Mouse (Mus musculus) kidney, postnatal 25 days (tissue): ENCODE data around the gene Armc9.

Experiments
- DNase-seq, 2 experiments: peaks; one replicate each; pipeline ENCODE4 v3.0.0; 2021; ENCODE audit warnings: mixed read lengths in 2 of 2

Gene Armc9

GRCm38 (mm10) chr1:86229184-86229829 lies 74.7 kb downstream of the Armc9 start:
- DNase-seq = no peak

GRCm38 (mm10) chr1:86232631-86233030 lies 78.1 kb downstream of the Armc9 start:
- no peak for DNase-seq

GRCm38 (mm10) chr1:86233808-86234207 lies 79.2 kb downstream of the Armc9 start:
- no peak for DNase-seq

GRCm38 (mm10) chr1:86235118-86235517 lies 80.5 kb downstream of the Armc9 start:
- DNase-seq = no peak

GRCm38 (mm10) chr1:86236442-86236841 lies 81.9 kb downstream of the Armc9 start:
- DNase-seq = no peak

GRCm38 (mm10) chr1:86239010-86239409 lies 84.4 kb downstream of the Armc9 start:
- DNase-seq = no peak

- DNase-seq = no peak
These were observed 85.3 kb downstream of the Armc9 start for GRCm38 (mm10) chr1:86239871-86240270.

- DNase-seq = no peak
These were observed 86.4 kb downstream of the Armc9 start for GRCm38 (mm10) chr1:86240959-86241358.

GRCm38 (mm10) chr1:86243490-86243889 lies 88.9 kb downstream of the Armc9 start:
- DNase-seq = no peak

GRCm38 (mm10) chr1:86245301-86246085 lies 90.9 kb downstream of the Armc9 start:
- DNase-seq = no peak

- DNase-seq = no peak
These were observed 98.8 kb downstream of the Armc9 start for GRCm38 (mm10) chr1:86253410-86253809.

GRCm38 (mm10) chr1:86256311-86256710 lies 101.7 kb downstream of the Armc9 start:
- DNase-seq = no peak

GRCm38 (mm10) chr1:86257228-86257627 lies 102.6 kb downstream of the Armc9 start:
- no peak for DNase-seq

- no peak for DNase-seq
These were observed 103.7 kb downstream of the Armc9 start for GRCm38 (mm10) chr1:86258171-86258824.

- no peak for DNase-seq
These were observed 109.2 kb downstream of the Armc9 start for GRCm38 (mm10) chr1:86263564-86264339.

- no peak for DNase-seq
These were observed 110.5 kb downstream of the Armc9 start for GRCm38 (mm10) chr1:86265060-86265459.

GRCm38 (mm10) chr1:86268492-86269189 lies 114.1 kb downstream of the Armc9 start:
- DNase-seq = no peak

GRCm38 (mm10) chr1:86269190-86269508 lies 114.6 kb downstream of the Armc9 start:
- DNase-seq = no peak

- DNase-seq = no peak
These were observed 117.1 kb downstream of the Armc9 start for GRCm38 (mm10) chr1:86271707-86272106.

- DNase-seq = no peak
These were observed 122.5 kb downstream of the Armc9 start for GRCm38 (mm10) chr1:86277055-86277454.

GRCm38 (mm10) chr1:86281781-86282536 lies 127.4 kb downstream of the Armc9 start:
- DNase-seq = peak; percentile 65 to 71

- peak in 1 of 2 experiments; percentile 34 for DNase-seq
These were observed 129.5 kb downstream of the Armc9 start for GRCm38 (mm10) chr1:86284101-86284500.
